Mouse (Mus musculus) kidney, postnatal 14 days (tissue): ENCODE measurements around the gene Ccdc113.
"Not testable (repeated sequence)": the region's sequence is repeated elsewhere in the genome, so short reads cannot be mapped to it uniquely, and the experiment has no call there.

Experiments used
- DNase-seq: peaks from one replicate; pipeline ENCODE4 v3.0.0; 2022; ENCODE audit warnings: mixed read lengths

Gene Ccdc113

GRCm38 (mm10) chr8:95542191-95542590 lies 8.3 kb downstream of the Ccdc113 start:
- DNase-seq, result no peak

- DNase-seq, result no peak
Observed at GRCm38 (mm10) chr8:95543065-95543464, 9.2 kb downstream of the Ccdc113 start.

- peak; percentile 34 for DNase-seq
Observed at GRCm38 (mm10) chr8:95545815-95546214, 11.9 kb downstream of the Ccdc113 start.

GRCm38 (mm10) chr8:95546986-95547385 lies 13.1 kb downstream of the Ccdc113 start:
- peak; percentile 57 for DNase-seq

- no peak for DNase-seq
Observed at GRCm38 (mm10) chr8:95547931-95548330, 14.0 kb downstream of the Ccdc113 start.

- no peak for DNase-seq
Observed at GRCm38 (mm10) chr8:95549871-95550829, 16.3 kb downstream of the Ccdc113 start.

GRCm38 (mm10) chr8:95551577-95551976 lies 17.7 kb downstream of the Ccdc113 start:
- DNase-seq, result no peak

GRCm38 (mm10) chr8:95555963-95556362 lies 22.1 kb downstream of the Ccdc113 start:
- no peak for DNase-seq

GRCm38 (mm10) chr8:95566217-95566616 lies 32.3 kb downstream of the Ccdc113 start:
- DNase-seq, result no peak

- no peak for DNase-seq
Observed at GRCm38 (mm10) chr8:95566809-95567208, 32.9 kb downstream of the Ccdc113 start.

- no peak for DNase-seq
Observed at GRCm38 (mm10) chr8:95573146-95573545, 39.3 kb downstream of the Ccdc113 start.

GRCm38 (mm10) chr8:95576240-95576639 lies 42.4 kb downstream of the Ccdc113 start, which contains the start of gene Prss54:
TSS of gene Prss54 (minus strand) at chr8:95576340.
- no peak for DNase-seq

- no peak for DNase-seq
Observed at GRCm38 (mm10) chr8:95587339-95587738, 53.5 kb downstream of the Ccdc113 start.

- no peak for DNase-seq
Observed at GRCm38 (mm10) chr8:95589282-95589681, 55.4 kb downstream of the Ccdc113 start.

GRCm38 (mm10) chr8:95590539-95590938 lies 56.7 kb downstream of the Ccdc113 start:
- DNase-seq, result no peak

- DNase-seq, result no peak
Observed at GRCm38 (mm10) chr8:95592131-95592780, 58.4 kb downstream of the Ccdc113 start.

GRCm38 (mm10) chr8:95593439-95594393 lies 59.8 kb downstream of the Ccdc113 start:
- no peak for DNase-seq

- no peak for DNase-seq
Observed at GRCm38 (mm10) chr8:95595131-95595530, 61.2 kb downstream of the Ccdc113 start.

- DNase-seq, result no peak
Observed at GRCm38 (mm10) chr8:95596841-95597241, 63.0 kb downstream of the Ccdc113 start.

GRCm38 (mm10) chr8:95599861-95600260 lies 66.0 kb downstream of the Ccdc113 start:
- peak; percentile 44 for DNase-seq

- DNase-seq, result no peak
Observed at GRCm38 (mm10) chr8:95601306-95601705, 67.4 kb downstream of the Ccdc113 start.

GRCm38 (mm10) chr8:95602168-95602567 lies 68.3 kb downstream of the Ccdc113 start:
- no peak for DNase-seq

GRCm38 (mm10) chr8:95606509-95606908 lies 72.6 kb downstream of the Ccdc113 start:
- not testable (repeated sequence) for DNase-seq
